Mouse (Mus musculus) liver, postnatal 0 days (tissue): ENCODE data around the gene Daxx. TPM values are rescaled to one million over a fixed set of nuclear protein-coding genes. Genes with fewer than 3 reads are reported as not detected.
A peak's percentile ranks its signal among the peaks of the same experiment; 100 is the strongest.

Source experiments
- ATAC-seq: fragments of 200-750 bp; cut with Nextera tagmentation; 2 replicates; pipeline ENCODE4 v1.8.0; 2017; ENCODE audit warnings: mild to moderate bottlenecking, moderate library complexity
- DNase-seq: peaks from one replicate; pipeline ENCODE4 v3.0.0-alpha.2; 2016
- H3K27ac ChIP-seq: fragments of 300-500 bp; sonication (generic); 2 replicates; pipeline ENCODE4 v1.5.1; 2014; ENCODE audit warnings: antibody characterized with exemption, moderate library complexity, mild to moderate bottlenecking, low read depth
- H3K27me3 ChIP-seq: fragments of 300-500 bp; sonication (generic); 2 replicates; pipeline ENCODE4 v1.6.1; 2014; ENCODE audit warnings: low read length, control low read depth, mixed read lengths; ENCODE audit not compliant: insufficient read depth
- H3K36me3 ChIP-seq: fragments of 300-500 bp; sonication (generic); replicated peaks from 2 replicates; pipeline ENCODE4 v1.6.1; 2014; ENCODE audit warnings: mild to moderate bottlenecking, control low read depth, low read length, moderate library complexity, mixed read lengths; ENCODE audit not compliant: insufficient read depth
- H3K4me1 ChIP-seq: fragments of 300-500 bp; sonication (generic); 2 replicates; pipeline ENCODE4 v1.6.1; 2014; ENCODE audit warnings: antibody characterized with exemption, mild to moderate bottlenecking, control low read depth; ENCODE audit not compliant: insufficient read depth
- H3K4me2 ChIP-seq: fragments of 300-500 bp; sonication (generic); 2 replicates; pipeline ENCODE4 v1.6.1; 2014; ENCODE audit warnings: low read depth, mild to moderate bottlenecking, low read length, moderate library complexity, mixed read lengths
- H3K4me3 ChIP-seq: fragments of 300-500 bp; sonication (generic); 2 replicates; pipeline ENCODE4 v1.5.1; 2014; ENCODE audit warnings: low read depth, low read length
- H3K9ac ChIP-seq: fragments of 300-500 bp; sonication (generic); replicated peaks from 2 replicates; pipeline ENCODE4 v1.6.1; 2014; ENCODE audit warnings: mild to moderate bottlenecking, moderate library complexity
- H3K9me3 ChIP-seq: fragments of 300-500 bp; sonication (generic); 2 replicates; pipeline ENCODE4 v1.6.1; 2016; ENCODE audit warnings: mild to moderate bottlenecking, control low read depth, low read length, mixed read lengths
- CTCF ChIP-seq: sonication (generic); IDR thresholded peaks from 2 replicates; pipeline ENCODE4 v1.5.1; 2016; ENCODE audit warnings: antibody characterized with exemption, low read depth
- EP300 ChIP-seq: IDR thresholded peaks from 2 replicates; pipeline ENCODE4 v1.6.1; 2016; ENCODE audit warnings: antibody characterized with exemption, low read depth, mild to moderate bottlenecking
- WGBS: fragments of 180-500 bp; shearing (Covaris S2); extraction: QIAGEN DNeasy Blood & Tissue Kit; methylation state at CpG from one replicate; pipeline ENCODE4 v1.1.7; 2014; ENCODE audit not compliant: insufficient replicate concordance; 5-methylcytosine and 5-hydroxymethylcytosine counted together
- microRNA-seq: library from miRNA; unstranded; fragments of <30 nt; microRNA quantifications from one replicate; pipeline ENCODE4, GENCODE M21; 2016
- polyA plus RNA-seq: library from polyadenylated mRNA; unstranded; fragments of >200 nt; fragmentation: Nextera tagmentation; extraction: Ambion mirVana; gene quantifications from 2 replicates; pipeline ENCODE4 v1.2.1, GENCODE M21; 2015

Gene Daxx
- polyA plus RNA-seq, 1 experiment from 2014 or later = 12.6 TPM

- ATAC-seq = no peak
- Histone ChIP-seq H3K27me3 (no peaks in the 10 kb centered on the region), H3K9me3 (no peaks in the 10 kb centered on the region), H3K4me2 (peak overlapping the region; percentile 76), H3K36me3 (peaks cover 53% of the 10 kb centered on the region), H3K4me3 (peak overlapping the region; percentile 83), H3K27ac (peak overlapping the region; percentile 93), H3K4me1 (peaks cover 29% of the 10 kb centered on the region), H3K9ac (peak overlapping the region; percentile 80)
- no peak for TF ChIP-seq EP300
- TF ChIP-seq CTCF = no peak
- WGBS = 2% methylated on average over 10 of the region's 10 CpGs
- no peak for DNase-seq
These were observed 47.1 kb downstream of the Daxx start for GRCm38 (mm10) chr17:33956336-33956735.

- Histone ChIP-seq H3K36me3 (peaks cover 49% of the 10 kb centered on the region), H3K9ac (no peak overlapping the region), H3K9me3 (no peaks in the 10 kb centered on the region), H3K4me1 (peaks cover 21% of the 10 kb centered on the region), H3K27ac (no peak overlapping the region), H3K27me3 (no peaks in the 10 kb centered on the region), H3K4me3 (no peak overlapping the region), H3K4me2 (no peak overlapping the region)
- no peak for TF ChIP-seq CTCF
- TF ChIP-seq EP300 = no peak
- ATAC-seq (no peak), DNase-seq (no peak)
- 74% methylated on average over 6 of the region's 6 CpGs for WGBS
These were observed 48.3 kb downstream of the Daxx start for GRCm38 (mm10) chr17:33957493-33957892.

- H3K9me3 ChIP-seq = no peaks in the 10 kb centered on the region
- DNase-seq (no peak), ATAC-seq (no peak)
- TF ChIP-seq CTCF = no peak
- no peak for TF ChIP-seq EP300
- H3K4me1 ChIP-seq = peaks cover 16% of the 10 kb centered on the region
- H3K27ac ChIP-seq = no peak overlapping the region
- no peak overlapping the region for H3K9ac ChIP-seq
- H3K4me2 ChIP-seq = no peak overlapping the region
- H3K27me3 ChIP-seq = no peaks in the 10 kb centered on the region
- H3K36me3 ChIP-seq = peaks cover 44% of the 10 kb centered on the region
- H3K4me3 ChIP-seq = no peak overlapping the region
- 92% methylated on average over 11 of the region's 11 CpGs for WGBS
These were observed 49.2 kb downstream of the Daxx start for GRCm38 (mm10) chr17:33958451-33958850.

- DNase-seq = no peak
- H3K27me3 ChIP-seq = no peaks in the 10 kb centered on the region
- no peak overlapping the region for H3K4me3 ChIP-seq
- peaks cover 38% of the 10 kb centered on the region for H3K36me3 ChIP-seq
- H3K27ac ChIP-seq = no peak overlapping the region
- 93% methylated on average over 13 of the region's 13 CpGs for WGBS
- no peak for ATAC-seq
- peaks cover 10% of the 10 kb centered on the region for H3K4me1 ChIP-seq
- H3K9ac ChIP-seq = no peak overlapping the region
- TF ChIP-seq CTCF = no peak
- no peak for TF ChIP-seq EP300
- no peak overlapping the region for H3K4me2 ChIP-seq
- H3K9me3 ChIP-seq = no peaks in the 10 kb centered on the region
These were observed 49.9 kb downstream of the Daxx start for GRCm38 (mm10) chr17:33959135-33959534.

- no peak overlapping the region for H3K4me2 ChIP-seq
- no peak overlapping the region for H3K27ac ChIP-seq
- no peaks in the 10 kb centered on the region for H3K27me3 ChIP-seq
- H3K36me3 ChIP-seq = peaks cover 38% of the 10 kb centered on the region
- peaks cover 6% of the 10 kb centered on the region for H3K4me1 ChIP-seq
- WGBS = 91% methylated on average over 15 of the region's 15 CpGs
- no peak for ATAC-seq
- no peak for TF ChIP-seq CTCF
- TF ChIP-seq EP300 = no peak
- H3K9ac ChIP-seq = no peak overlapping the region
- no peak for DNase-seq
- no peak overlapping the region for H3K4me3 ChIP-seq
- H3K9me3 ChIP-seq = no peaks in the 10 kb centered on the region
These were observed 50.7 kb downstream of the Daxx start for GRCm38 (mm10) chr17:33959948-33960347.

GRCm38 (mm10) chr17:33962876-33963275 is 53.7 kb downstream of the Daxx start:
- Histone ChIP-seq H3K9me3 (no peaks in the 10 kb centered on the region), H3K4me3 (no peak overlapping the region), H3K4me1 (no peaks in the 10 kb centered on the region), H3K4me2 (no peak overlapping the region), H3K36me3 (peaks cover 37% of the 10 kb centered on the region), H3K9ac (no peak overlapping the region), H3K27me3 (no peaks in the 10 kb centered on the region), H3K27ac (no peak overlapping the region)
- WGBS = 91% methylated on average over 7 of the region's 7 CpGs
- ATAC-seq (no peak), DNase-seq (no peak)
- TF ChIP-seq CTCF (no peak), EP300 (no peak)

Small RNA genes lying within 50 kb of the gene (microRNA-seq; reads per million reads assigned to microRNA genes)
- not detected for gene Gm27740

Other genes with a start within 250 kb of the Daxx start
- 91.9 and 96.6 TPM in 2 replicates for gene Hnrnpm, start 222.6 kb upstream of the Daxx start, polyA plus RNA-seq
- gene March2, start 190.7 kb upstream of the Daxx start, polyA plus RNA-seq = 137 and 144 TPM in 2 replicates
- 80.4 and 88.9 TPM in 2 replicates for gene Rab11b, start 148.9 kb upstream of the Daxx start, polyA plus RNA-seq
- gene Angptl4, start 127.6 kb upstream of the Daxx start, polyA plus RNA-seq = 64.4 and 93.5 TPM in 2 replicates
- 9.4 and 10.6 TPM in 2 replicates for gene Kank3, start 98.9 kb upstream of the Daxx start, polyA plus RNA-seq
- gene Rps28, start 84.9 kb upstream of the Daxx start, polyA plus RNA-seq = 699 and 710 TPM in 2 replicates
- gene Ndufa7, start 84.8 kb upstream of the Daxx start, polyA plus RNA-seq = 379 and 389 TPM in 2 replicates
- gene Cd320, start 66.3 kb upstream of the Daxx start, polyA plus RNA-seq = 16.6 and 17.4 TPM in 2 replicates
- gene Gm7029, start 35.6 kb upstream of the Daxx start, polyA plus RNA-seq = not detected in 2 replicates
- 2.6 and 3.6 TPM in 2 replicates for gene Kifc1, start 18.8 kb upstream of the Daxx start, polyA plus RNA-seq
- 0.41 and 0.54 TPM in 2 replicates for gene Platr17, start 4.3 kb upstream of the Daxx start, polyA plus RNA-seq
- 47.0 and 47.9 TPM in 2 replicates for gene Tapbp, start 6.5 kb downstream of the Daxx start, polyA plus RNA-seq
- 7.1 and 7.9 TPM in 2 replicates for gene Zbtb22, start 6.5 kb downstream of the Daxx start, polyA plus RNA-seq
- gene Rgl2, start 20.1 kb downstream of the Daxx start, polyA plus RNA-seq = 6.8 and 7.4 TPM in 2 replicates
- 82.2 and 85.5 TPM in 2 replicates for gene Pfdn6, start 30.9 kb downstream of the Daxx start, polyA plus RNA-seq
- gene Wdr46, start 31.2 kb downstream of the Daxx start, polyA plus RNA-seq = 12.7 and 12.8 TPM in 2 replicates
- gene B3galt4, start 42.1 kb downstream of the Daxx start, polyA plus RNA-seq = 2.2 and 2.4 TPM in 2 replicates
- gene Vps52, start 46.4 kb downstream of the Daxx start, polyA plus RNA-seq = 12.5 and 13.4 TPM in 2 replicates
- 1,510 and 1,549 TPM in 2 replicates for gene Rps18, start 46.6 kb downstream of the Daxx start, polyA plus RNA-seq
- gene H2-K1, start 90.9 kb downstream of the Daxx start, polyA plus RNA-seq = 274 and 288 TPM in 2 replicates
- 6.0 and 7.1 TPM in 2 replicates for gene Ring1, start 115.3 kb downstream of the Daxx start, polyA plus RNA-seq
- gene H2-Ke6, start 118.6 kb downstream of the Daxx start, polyA plus RNA-seq = 49.1 and 51.6 TPM in 2 replicates
- 41.3 and 43.4 TPM in 2 replicates for gene Slc39a7, start 122.3 kb downstream of the Daxx start, polyA plus RNA-seq
- gene Rxrb, start 122.4 kb downstream of the Daxx start, polyA plus RNA-seq = 16.2 and 16.4 TPM in 2 replicates
- gene Col11a2, start 130.0 kb downstream of the Daxx start, polyA plus RNA-seq = 0.21 and 0.47 TPM in 2 replicates
- gene H2-Oa, start 182.9 kb downstream of the Daxx start, polyA plus RNA-seq = 0.72 and 0.85 TPM in 2 replicates
- 9.7 and 11.9 TPM in 2 replicates for gene H2-DMa, start 210.1 kb downstream of the Daxx start, polyA plus RNA-seq
- 29.2 and 32.5 TPM in 2 replicates for gene Brd2, start 213.2 kb downstream of the Daxx start, polyA plus RNA-seq
- gene H2-DMb2, start 233.9 kb downstream of the Daxx start, polyA plus RNA-seq = 1.9 and 2.1 TPM in 2 replicates
- gene H2-DMb1, start 243.7 kb downstream of the Daxx start, polyA plus RNA-seq = 3.9 and 4.0 TPM in 2 replicates